Mouse (Mus musculus) frontal cortex, postnatal 36 days (tissue): ENCODE data around the gene Hsd17b6.

ENCODE experiments used
- DNase-seq, 2 experiments: peaks; one replicate each; pipeline ENCODE4 v3.0.0; 2022; ENCODE audit warnings: low spot score in 2 of 2

Hsd17b6 gene

DNA sequence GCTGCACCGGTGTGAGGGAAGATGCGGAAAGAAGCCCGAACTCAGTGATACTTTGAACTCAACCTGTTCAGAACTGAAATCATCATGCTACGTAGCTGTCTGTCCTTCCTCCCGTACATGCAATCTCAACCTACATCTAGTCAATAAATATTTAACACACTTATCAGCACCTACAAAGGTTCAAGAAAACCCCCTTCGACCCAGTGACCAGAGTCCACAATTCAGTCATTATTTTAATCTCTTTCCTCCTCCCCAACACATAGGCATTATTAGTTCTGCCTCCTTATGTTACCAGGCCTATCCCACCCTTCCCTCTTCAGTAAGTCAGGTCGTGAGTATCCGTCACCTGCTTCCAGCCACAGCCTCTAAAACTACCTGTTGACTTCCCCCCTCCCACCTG is 1.9 kb downstream of the Hsd17b6 start:
- no peak for DNase-seq

- DNase-seq: no peak
Measured at GRCm38 (mm10) chr10:128004918-128005317, 2.5 kb downstream of the Hsd17b6 start.

DNA sequence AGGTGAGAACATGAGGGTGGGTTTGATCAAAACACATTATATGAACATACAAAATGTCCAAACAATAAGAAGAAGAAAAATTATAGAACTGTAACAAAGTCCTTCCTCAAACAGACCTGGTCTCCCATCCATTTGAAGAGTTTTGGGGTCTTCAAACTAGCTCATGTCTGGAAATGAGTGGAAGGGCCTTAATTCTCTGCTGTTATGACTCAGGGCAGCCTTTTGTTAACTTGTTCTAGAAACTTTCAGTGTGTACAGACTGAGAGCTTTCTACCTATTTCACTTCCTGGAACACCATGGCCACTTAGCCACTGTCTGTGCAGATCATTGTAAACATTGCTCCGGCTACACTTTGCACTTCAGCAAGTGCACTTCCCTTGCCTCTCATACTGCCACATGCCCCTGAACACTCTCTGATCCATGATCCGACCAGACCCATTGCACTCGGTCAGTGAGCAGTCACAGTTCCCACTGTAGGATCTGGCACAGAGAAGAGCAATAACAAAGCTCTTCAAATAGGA is 4.1 kb downstream of the Hsd17b6 start:
- no peak for DNase-seq

DNA sequence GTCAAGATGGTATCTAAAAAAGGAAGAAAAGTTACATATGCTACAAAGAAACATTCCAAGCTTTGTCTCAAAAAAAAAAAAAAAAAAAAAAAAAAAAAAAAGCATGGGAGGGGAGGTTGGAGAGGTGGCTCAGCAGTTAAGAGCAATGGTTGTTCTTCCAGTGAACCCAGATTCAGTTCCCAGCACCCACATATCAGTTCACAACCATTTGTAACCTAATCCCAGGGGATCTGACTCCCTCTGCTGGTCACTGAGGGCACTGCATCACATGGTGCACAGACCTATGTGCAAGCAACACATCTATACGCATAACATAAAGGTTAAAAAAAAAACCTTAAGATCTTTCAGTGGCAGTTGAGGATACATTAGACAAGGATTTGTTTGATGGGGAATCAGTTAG is 9.2 kb downstream of the Hsd17b6 start:
- DNase-seq: no peak

DNA sequence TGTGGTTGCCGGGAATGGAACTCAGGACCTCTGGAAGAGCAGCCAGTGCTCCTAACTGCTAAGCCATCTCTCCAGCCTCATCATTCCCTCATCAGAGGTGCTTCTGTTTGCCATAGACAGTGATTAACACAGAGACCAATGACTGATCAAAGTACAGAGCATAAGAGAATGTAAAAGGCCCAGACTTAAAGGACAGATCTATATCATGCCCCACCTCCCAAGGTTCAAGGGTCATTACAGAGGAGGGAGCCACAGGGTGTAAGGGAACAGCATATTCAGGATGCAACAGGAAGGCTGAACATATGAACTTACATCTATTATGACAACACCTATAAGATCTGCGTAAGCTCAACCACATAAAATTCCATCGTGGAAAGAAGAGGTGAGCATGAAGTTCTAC is 10.7 kb downstream of the Hsd17b6 start:
- no peak for DNase-seq

- peak in 1 of 2 experiments; percentile 1 for DNase-seq
Measured at GRCm38 (mm10) chr10:127985601-127986000, 21.8 kb downstream of the Hsd17b6 start.

DNA sequence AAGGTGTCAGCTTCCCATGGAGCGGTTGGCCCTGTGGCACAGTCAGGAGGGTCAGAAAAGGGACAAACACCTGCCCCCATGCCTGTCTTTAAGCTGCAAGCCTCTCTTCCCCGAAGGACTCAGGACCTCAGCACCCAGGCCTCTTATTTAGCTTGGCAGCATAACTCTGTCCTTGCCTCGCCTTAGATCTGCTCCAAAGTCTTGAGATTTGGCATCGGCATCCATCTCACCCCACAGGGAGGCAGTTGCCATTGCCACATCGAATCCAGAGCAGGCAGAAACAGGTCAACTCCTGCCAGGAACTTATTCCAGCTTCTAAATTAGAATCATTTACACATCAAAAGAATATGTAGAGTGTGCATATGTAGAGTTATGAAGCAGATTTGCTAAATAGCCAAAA is 22.8 kb downstream of the Hsd17b6 start:
- DNase-seq: peak; percentile 6 to 30

GRCm38 (mm10) chr10:127975503-127975902 is 31.9 kb downstream of the Hsd17b6 start:
- no peak for DNase-seq

DNA sequence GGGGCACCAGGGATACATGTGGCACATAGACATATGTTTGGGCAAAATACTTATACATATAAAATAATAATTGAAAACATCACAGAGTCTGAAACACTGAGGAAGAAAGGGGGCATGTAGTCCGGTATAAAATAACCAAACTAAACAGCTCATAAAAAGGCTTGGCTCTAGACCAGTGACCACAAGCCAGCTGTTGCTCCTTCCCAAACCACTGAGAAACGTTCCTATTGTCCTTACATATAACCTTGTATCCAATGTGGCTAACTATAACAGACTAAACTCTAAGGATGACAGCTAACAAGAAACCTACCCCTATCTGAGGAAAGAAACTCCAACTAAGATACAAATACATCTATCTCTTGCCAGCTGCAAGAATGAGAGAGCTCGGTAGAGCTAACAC is 33.3 kb downstream of the Hsd17b6 start:
- DNase-seq: no peak

GRCm38 (mm10) chr10:127971135-127971534 is 36.3 kb downstream of the Hsd17b6 start:
- DNase-seq: no peak

GRCm38 (mm10) chr10:127970359-127970831 is 37.0 kb downstream of the Hsd17b6 start:
- DNase-seq: no peak

- DNase-seq: no peak
Measured at GRCm38 (mm10) chr10:127969820-127970219, 37.6 kb downstream of the Hsd17b6 start.

GRCm38 (mm10) chr10:127966506-127966905 is 40.9 kb downstream of the Hsd17b6 start:
- no peak for DNase-seq

DNA sequence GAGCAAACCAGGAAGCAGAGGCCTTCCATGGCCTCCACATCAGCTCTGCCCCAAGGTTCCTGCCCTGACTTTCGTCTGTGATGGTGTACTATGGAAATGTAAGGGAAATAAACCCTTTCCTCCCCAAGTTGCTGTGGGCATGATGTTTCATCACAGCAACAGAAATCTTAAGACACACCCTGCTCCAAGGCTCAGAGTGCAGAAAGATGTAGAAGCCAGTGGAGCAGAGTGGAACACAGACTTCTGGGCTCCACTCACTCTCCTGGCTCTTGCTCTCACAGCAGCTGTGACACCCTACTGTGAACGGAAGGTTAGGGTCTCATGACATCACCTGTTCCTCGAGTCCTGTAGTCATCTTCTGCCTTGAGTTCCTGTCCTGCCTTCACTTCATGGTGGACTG is 43.4 kb downstream of the Hsd17b6 start:
- no peak for DNase-seq

DNA sequence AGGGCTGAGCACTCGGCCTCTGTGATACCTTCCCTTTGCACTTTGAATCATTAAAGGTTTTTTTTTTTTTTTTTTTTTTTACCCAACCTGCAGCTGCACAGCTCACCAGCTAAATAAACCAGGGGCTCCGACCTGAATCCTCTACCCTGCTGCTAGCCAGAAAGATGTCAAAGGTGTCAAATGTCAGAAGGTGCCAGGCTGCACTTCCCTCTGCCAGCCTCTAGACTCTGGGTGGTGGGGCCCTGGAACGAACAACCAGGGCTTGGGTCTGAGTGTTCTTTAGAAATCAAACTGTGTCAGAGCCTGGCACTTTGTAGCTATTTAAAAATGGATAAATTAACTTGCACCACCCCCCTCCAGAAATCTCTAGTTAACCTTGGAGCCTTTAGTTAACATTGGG is 45.0 kb downstream of the Hsd17b6 start:
- no peak for DNase-seq

GRCm38 (mm10) chr10:127959161-127959679 is 48.2 kb downstream of the Hsd17b6 start:
- DNase-seq: no peak

DNA sequence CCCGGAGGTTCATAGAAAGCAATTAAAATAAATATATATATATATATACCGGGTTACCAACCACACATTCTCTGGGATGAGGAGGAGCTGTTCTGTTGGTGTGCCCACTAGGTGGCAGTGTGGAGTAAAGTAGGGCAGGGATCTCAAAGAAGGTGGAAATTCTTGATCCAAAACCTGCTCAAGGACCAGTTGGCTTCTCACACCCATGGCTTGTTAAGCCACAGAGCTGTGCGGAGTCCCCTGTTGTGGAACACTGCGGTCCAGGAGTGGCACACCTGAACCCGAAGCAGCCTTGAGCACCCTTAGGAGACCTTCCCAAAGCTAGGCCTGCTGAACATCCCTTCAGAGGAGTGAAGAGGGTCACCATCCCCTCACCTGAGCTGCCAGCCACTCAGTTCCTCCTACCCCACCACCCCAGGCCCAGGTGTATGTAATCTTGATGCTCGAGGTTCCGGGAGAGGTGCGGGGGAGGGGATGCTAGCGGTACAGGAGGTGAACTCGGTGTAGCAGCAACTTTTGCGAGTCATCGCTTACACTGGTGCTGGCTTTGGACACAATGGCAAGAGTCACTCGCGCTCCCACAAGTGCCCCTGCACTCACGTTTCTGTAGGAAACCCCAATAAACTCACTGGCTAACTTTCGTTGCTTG is 51.1 kb downstream of the Hsd17b6 start:
- DNase-seq: peak; percentile 65 to 69

DNA sequence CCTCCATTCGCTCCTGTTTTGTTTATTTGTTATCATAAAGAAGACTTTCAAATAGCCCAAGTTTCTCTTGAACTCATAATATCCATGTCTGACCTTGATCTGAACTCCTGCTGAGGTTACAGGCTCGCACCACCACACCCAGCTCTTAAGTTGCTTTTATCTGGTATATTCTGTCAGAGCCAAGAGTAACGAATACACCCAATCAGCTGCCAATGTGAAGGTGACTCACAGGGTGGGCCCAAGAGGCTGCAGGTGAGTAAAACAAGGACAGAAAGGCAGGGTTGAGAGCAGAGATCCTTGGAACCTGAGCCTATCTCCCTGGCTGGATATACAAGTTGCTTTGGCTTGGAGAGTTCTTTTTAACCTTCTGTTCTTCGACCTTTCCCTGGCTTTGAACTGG is 52.4 kb downstream of the Hsd17b6 start:
- no peak for DNase-seq

GRCm38 (mm10) chr10:127951821-127952220 is 55.6 kb downstream of the Hsd17b6 start:
- DNase-seq: no peak

DNA sequence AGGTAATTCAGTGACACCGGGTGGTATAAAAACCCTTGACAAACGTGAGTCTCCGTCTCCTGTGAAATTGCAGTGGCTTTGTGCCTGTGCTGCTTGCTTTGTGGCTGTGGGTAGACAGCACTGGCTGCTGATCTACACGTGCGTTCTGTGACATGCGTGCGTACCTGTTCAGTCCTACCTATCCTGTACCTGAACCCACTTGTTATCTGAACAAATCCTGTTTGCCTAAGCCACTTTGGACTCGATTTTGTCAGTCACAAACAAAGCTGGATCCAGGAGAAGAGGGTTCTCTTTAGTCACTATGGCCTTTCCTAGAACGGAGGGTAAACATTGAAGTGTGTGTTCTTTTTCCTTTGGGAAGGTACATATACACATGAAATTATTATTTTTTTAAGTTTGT is 56.0 kb downstream of the Hsd17b6 start:
- no peak for DNase-seq

DNA sequence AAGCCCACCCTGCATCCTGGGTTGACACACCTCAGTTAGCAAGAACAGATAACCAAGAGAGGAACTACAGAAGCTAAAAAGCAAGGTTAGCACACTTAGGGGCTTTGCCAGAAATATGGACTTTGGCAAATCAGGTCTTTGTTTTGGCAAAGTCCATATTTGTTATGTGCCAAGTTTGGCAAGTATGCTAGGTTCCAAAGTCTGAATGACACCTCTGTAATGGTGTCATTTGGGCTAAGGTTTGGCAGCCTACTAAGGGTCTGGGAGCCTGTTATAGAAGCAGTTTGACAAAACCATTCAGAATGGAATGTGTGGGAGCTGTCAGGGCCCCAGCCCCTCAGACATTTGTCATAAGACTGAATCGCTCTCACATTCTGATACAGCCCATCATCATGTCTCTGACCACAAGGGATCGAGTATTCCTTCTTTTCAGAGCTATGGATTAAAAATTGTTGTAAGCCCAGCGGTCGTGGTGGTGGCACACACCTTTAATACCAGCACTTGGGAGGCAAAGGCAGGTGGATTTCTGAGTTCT is 57.7 kb downstream of the Hsd17b6 start:
- no peak for DNase-seq

DNA sequence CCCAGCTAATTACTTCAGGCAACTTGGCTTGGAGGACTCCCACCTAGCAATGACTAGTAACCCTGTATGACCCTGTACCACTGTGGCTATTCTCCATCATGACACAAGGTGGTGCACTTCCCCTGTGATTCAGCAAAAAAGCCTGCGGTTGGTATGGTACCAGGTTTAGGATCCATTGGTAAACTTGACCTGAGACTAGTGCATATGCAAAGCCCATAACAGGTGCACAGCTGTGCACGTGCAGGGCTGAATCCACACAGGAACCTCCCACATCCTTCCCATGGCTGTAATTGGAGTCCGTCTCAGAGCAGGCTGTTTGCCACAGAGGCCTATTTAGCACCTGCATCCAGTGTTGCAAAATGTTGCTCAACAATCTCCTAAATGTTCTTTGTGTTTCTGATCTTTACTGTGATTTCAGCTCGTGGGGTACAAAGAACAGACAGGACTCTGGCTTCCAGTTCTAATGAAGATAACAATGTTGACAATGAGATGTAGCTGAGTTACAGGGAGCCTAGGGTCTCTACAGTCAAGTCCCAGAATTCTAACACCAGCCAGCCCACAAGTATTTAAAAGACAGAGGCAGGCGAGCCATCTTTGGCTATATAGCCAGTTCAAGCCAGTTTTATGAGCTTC is 61.9 kb downstream of the Hsd17b6 start:
- peak in 1 of 2 experiments; percentile 46 for DNase-seq
